Mouse (Mus musculus) olfactory bulb, adult 2 months (tissue): ENCODE results near the gene Fsip1.

Experiments
- CTCF ChIP-seq: fragments of 200-500 bp; IDR thresholded peaks from 2 replicates; pipeline ENCODE4 v1.5.1; 2012; ENCODE audit warnings: low read depth, mild to moderate bottlenecking, low read length, moderate library complexity; ENCODE audit not compliant: insufficient read depth
- POLR2A ChIP-seq: fragments of 200-500 bp; IDR thresholded peaks from 2 replicates; pipeline ENCODE4 v1.6.1; 2012; ENCODE audit warnings: mild to moderate bottlenecking, low read depth, low read length, moderate library complexity; ENCODE audit not compliant: insufficient read depth

DNA sequence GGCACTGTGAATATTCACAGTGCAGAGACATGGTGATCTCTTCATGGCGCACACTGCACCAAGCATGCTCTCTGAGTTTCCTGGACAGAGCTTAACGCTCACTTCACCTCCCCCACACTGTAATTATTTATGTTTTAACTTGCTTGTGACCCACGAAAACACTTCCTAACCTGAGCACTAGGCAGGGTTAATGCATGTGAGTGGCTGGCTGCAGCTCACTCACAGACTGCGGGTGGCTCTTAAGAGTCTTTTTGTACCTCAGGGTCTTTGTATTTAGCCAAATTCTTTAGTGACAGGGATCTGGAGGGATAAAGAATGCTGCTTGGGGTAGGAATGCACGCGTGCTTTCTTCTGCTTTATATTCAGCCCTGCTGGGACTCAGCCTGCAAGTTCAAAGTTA, 96.2 kb downstream of the Fsip1 start:
- TF ChIP-seq CTCF (no peak), POLR2A (no peak)
